Mouse (Mus musculus): ENCODE data around the gene Aff3.

GRCm38 (mm10) chr1:38695812-38696681, 31.3 kb upstream of the Aff3 start:
- no peak for TF ChIP-seq CTCF (conservative IDR thresholded peaks at IDR 0.05; ENCODE audit: insufficient read depth, insufficient read length, low read depth, low read length)
- TF ChIP-seq POLR2A (IDR thresholded peaks at IDR 0.05; ENCODE audit: low read depth, low read length): no peak
